10 mouse cellular contexts compared by ENCODE assay signal in genomic region chr6:92468383-92468791, GRCm38 (mm10).
DNase-seq lines count a peak whose midpoint lies in the region; ATAC-seq and TF ChIP-seq lines count a peak whose summit lies in the region.
"Had no signal": no experiment of that assay in that cellular context is flagged by ENCODE, and none has a peak within 500 bp of the region (broad histone marks: within the 10 kb centered on the region; RNA-seq: fewer than 3 reads in every experiment).

No protein-coding gene starts in this region.

- peak; percentile 82 for DNase-seq in kidney, postnatal 0 days (ENCODE audit: low spot score)
- no peak for DNase-seq in kidney, adult 9 months
- DNase-seq in embryonic facial prominence, embryonic 14.5 days (ENCODE audit: low spot score) = peak; percentile 87
- no peak for DNase-seq in liver
- no peak for DNase-seq in layer of hippocampus, adult 9-11 months
- DNase-seq: adrenal gland, postnatal 25 days; right cerebral cortex, postnatal 25 days had no signal

- peaks cover 16% of the 10 kb centered on the region for H3K4me1 ChIP-seq in kidney, postnatal 0 days (replicated peaks; ENCODE audit: insufficient read depth, low read length)
- H3K4me1 ChIP-seq in embryonic facial prominence, embryonic 14.5 days (ENCODE audit: control insufficient read depth, insufficient read depth, low read length) = peaks cover 20% of the 10 kb centered on the region
- H3K4me1 ChIP-seq in heart, embryonic 11.5 days (ENCODE audit: control insufficient read depth, insufficient read depth, low read length) = peaks cover 43% of the 10 kb centered on the region
- H3K4me1 ChIP-seq in lung, embryonic 15.5 days = peaks cover 67% of the 10 kb centered on the region

- H3K4me2 ChIP-seq in kidney, postnatal 0 days (ENCODE audit: low read length) = no peak overlapping the region
- H3K4me2 ChIP-seq in embryonic facial prominence, embryonic 14.5 days (ENCODE audit: low read depth, low read length) = peak overlapping the region; percentile 29; the same call in 1 of the 2 replicates
- no peak overlapping the region for H3K4me2 ChIP-seq in heart, embryonic 11.5 days
- no peak overlapping the region for H3K4me2 ChIP-seq in lung, embryonic 15.5 days

- peak overlapping the region; percentile 71 for H3K27ac ChIP-seq in kidney, postnatal 0 days
- peak overlapping the region; percentile 65 for H3K27ac ChIP-seq in embryonic facial prominence, embryonic 14.5 days (replicated peaks; ENCODE audit: low read depth, low read length)
- H3K27ac ChIP-seq in heart, embryonic 11.5 days (ENCODE audit: low read depth, low read length) = peak overlapping the region; percentile 59; the same call in 1 of the 2 replicates
- peak overlapping the region; percentile 92 for H3K27ac ChIP-seq in lung, embryonic 15.5 days

- WGBS in kidney, postnatal 0 days = 63% methylated on average over 3 of the region's 3 CpGs
- WGBS in embryonic facial prominence, embryonic 14.5 days = 31% methylated on average over 3 of the region's 3 CpGs
- WGBS in heart, embryonic 11.5 days (ENCODE audit: insufficient replicate concordance) = 39% methylated on average over 3 of the region's 3 CpGs
- 25% methylated on average over 3 of the region's 3 CpGs for WGBS in lung, embryonic 15.5 days

- H3K36me3 ChIP-seq in kidney, postnatal 0 days (ENCODE audit: insufficient read depth, low read length) = no peaks in the 10 kb centered on the region
- no peaks in the 10 kb centered on the region for H3K36me3 ChIP-seq in embryonic facial prominence, embryonic 14.5 days (ENCODE audit: control insufficient read depth, insufficient read depth, low read length)
- H3K36me3 ChIP-seq in heart, embryonic 11.5 days (ENCODE audit: control insufficient read depth, insufficient read depth, low read length) = no peaks in the 10 kb centered on the region
- no peaks in the 10 kb centered on the region for H3K36me3 ChIP-seq in lung, embryonic 15.5 days
- H3K36me3 ChIP-seq: G1E had no signal

- ATAC-seq in kidney, postnatal 0 days (replicated peaks; ENCODE audit: low FRiP score, low read depth) = no peak
- ATAC-seq in embryonic facial prominence, embryonic 14.5 days (ENCODE audit: low read depth) = peak; percentile 45; the same call in 1 of the 2 replicates
- ATAC-seq in heart, embryonic 11.5 days (replicated peaks; ENCODE audit: insufficient number of reproducible peaks, low FRiP score, low TSS enrichment) = no peak
- peak; percentile 93 for ATAC-seq in lung, embryonic 15.5 days (ENCODE audit: borderline replicate concordance, extremely low read depth, low FRiP score, low TSS enrichment)

- no peaks in the 10 kb centered on the region for H3K27me3 ChIP-seq in kidney, postnatal 0 days (ENCODE audit: insufficient read depth, low read length)
- no peaks in the 10 kb centered on the region for H3K27me3 ChIP-seq in embryonic facial prominence, embryonic 14.5 days (replicated peaks; ENCODE audit: control insufficient read depth, insufficient read depth, low read length)
- H3K27me3 ChIP-seq in heart, embryonic 11.5 days (ENCODE audit: control insufficient read depth, insufficient read depth, low read length) = no peaks in the 10 kb centered on the region
- no peaks in the 10 kb centered on the region for H3K27me3 ChIP-seq in lung, embryonic 15.5 days

- H3K9me3 ChIP-seq in kidney, postnatal 0 days (replicated peaks; ENCODE audit: low read length) = no peaks in the 10 kb centered on the region
- no peaks in the 10 kb centered on the region for H3K9me3 ChIP-seq in embryonic facial prominence, embryonic 14.5 days (ENCODE audit: control insufficient read depth, low read length)
- H3K9me3 ChIP-seq in heart, embryonic 11.5 days (replicated peaks; ENCODE audit: control insufficient read depth, low read length) = no peaks in the 10 kb centered on the region
- no peaks in the 10 kb centered on the region for H3K9me3 ChIP-seq in lung, embryonic 15.5 days
- H3K9me3 ChIP-seq: G1E had no signal

- no peak overlapping the region for H3K4me3 ChIP-seq in kidney, postnatal 0 days (replicated peaks; ENCODE audit: low read depth, low read length)
- H3K4me3 ChIP-seq in embryonic facial prominence, embryonic 14.5 days (ENCODE audit: low read depth, low read length) = no peak overlapping the region
- no peak overlapping the region for H3K4me3 ChIP-seq in heart, embryonic 11.5 days (ENCODE audit: low read depth, low read length)
- no peak overlapping the region for H3K4me3 ChIP-seq in lung, embryonic 15.5 days

- no peak for TF ChIP-seq CTCF in kidney, postnatal 0 days (IDR thresholded peaks at IDR 0.05; ENCODE audit: low read depth)

- no peak overlapping the region for H3K9ac ChIP-seq in kidney, postnatal 0 days (ENCODE audit: low read depth, low read length)
- H3K9ac ChIP-seq in embryonic facial prominence, embryonic 14.5 days (ENCODE audit: low read depth, low read length) = no peak overlapping the region
- H3K9ac ChIP-seq in heart, embryonic 11.5 days (ENCODE audit: low read depth, low read length) = no peak overlapping the region
- H3K9ac ChIP-seq in lung, embryonic 15.5 days = no peak overlapping the region

Comparison
In these comparisons a context has a peak if more than half of its experiments do, and no peak if none do; other contexts are left out.
1. DNase-seq: peak in kidney, postnatal 0 days (single experiment) and embryonic facial prominence, embryonic 14.5 days (single experiment); none in kidney, adult 9 months (single experiment), liver (single experiment) and layer of hippocampus, adult 9-11 months (single experiment).
2. ATAC-seq: peak in embryonic facial prominence, embryonic 14.5 days (single experiment) and lung, embryonic 15.5 days (single experiment); none in kidney, postnatal 0 days (single experiment) and heart, embryonic 11.5 days (single experiment).
3. Peak in every context shown above with its lines, with median percentiles within 50 percentile points of each other: H3K27ac ChIP-seq.